Mouse (Mus musculus) hindbrain, embryonic 12.5 days (tissue): ENCODE results near the gene Rgs13. TPM values are rescaled to one million over a fixed set of nuclear protein-coding genes. Genes with fewer than 3 reads are reported as not detected.

Source experiments
- ATAC-seq: fragments of 200-750 bp; cut with Nextera tagmentation; 2 replicates; pipeline ENCODE4 v1.8.0; 2017; ENCODE audit warnings: moderate TSS enrichment; ENCODE audit not compliant: low FRiP score
- H3K27ac ChIP-seq: fragments of 300-500 bp; sonication (generic); 2 replicates; pipeline ENCODE4 v1.5.1; 2016; ENCODE audit warnings: mild to moderate bottlenecking
- H3K27me3 ChIP-seq: fragments of 300-500 bp; sonication (generic); 2 replicates; pipeline ENCODE4 v1.6.1; 2016; ENCODE audit warnings: mild to moderate bottlenecking
- H3K36me3 ChIP-seq: fragments of 300-500 bp; sonication (generic); 2 replicates; pipeline ENCODE4 v1.6.1; 2016; ENCODE audit warnings: mild to moderate bottlenecking
- H3K4me1 ChIP-seq: fragments of 300-500 bp; sonication (generic); 2 replicates; pipeline ENCODE4 v1.6.1; 2016
- H3K4me2 ChIP-seq: fragments of 300-500 bp; sonication (generic); replicated peaks from 2 replicates; pipeline ENCODE4 v1.6.1; 2016; ENCODE audit warnings: mild to moderate bottlenecking
- H3K4me3 ChIP-seq: fragments of 300-500 bp; sonication (generic); 2 replicates; pipeline ENCODE4 v1.5.1; 2016; ENCODE audit warnings: mild to moderate bottlenecking
- H3K9ac ChIP-seq: fragments of 300-500 bp; sonication (generic); 2 replicates; pipeline ENCODE4 v1.6.1; 2016; ENCODE audit warnings: mild to moderate bottlenecking, moderate library complexity
- H3K9me3 ChIP-seq: fragments of 300-500 bp; sonication (generic); replicated peaks from 2 replicates; pipeline ENCODE4 v1.6.1; 2016; ENCODE audit warnings: mild to moderate bottlenecking
- WGBS: fragments of 180-500 bp; shearing (Covaris S2); methylation state at CpG from one replicate; pipeline ENCODE4 v1.1.7; 2016; 5-methylcytosine and 5-hydroxymethylcytosine counted together
- polyA plus RNA-seq: library from polyadenylated mRNA; unstranded; fragments of >200 nt; fragmentation: Nextera tagmentation; extraction: Ambion mirVana; gene quantifications from 2 replicates; pipeline ENCODE4 v1.2.1, GENCODE M21; 2016

The Rgs13 gene
- polyA plus RNA-seq: 0.68 and 1.6 TPM in 2 replicates

DNA sequence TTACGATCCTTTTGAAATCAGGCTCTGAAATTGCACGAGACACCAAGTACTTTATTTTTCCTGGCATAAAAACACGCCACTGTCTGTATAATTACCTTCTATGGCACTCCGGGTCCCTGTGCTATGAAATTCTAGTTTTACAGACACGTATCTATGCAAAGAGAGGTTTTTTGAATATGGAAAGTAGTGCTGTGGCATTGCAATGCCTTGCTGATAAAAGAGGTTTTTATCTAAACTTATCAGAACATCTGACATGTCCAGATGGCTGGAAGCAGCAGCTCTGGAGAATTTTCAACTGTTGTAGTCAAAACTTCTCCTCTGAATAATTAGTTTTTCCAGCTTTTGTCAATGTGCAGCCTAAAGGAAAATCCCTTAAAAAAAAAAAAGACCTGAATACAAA lies at the start of gene Rgs13:
Gene Rgs13, minus strand, starts transcription at position 207 of the 400 bp plus-strand sequence.
- WGBS: 50% methylated on average over 5 of the region's 5 CpGs
- H3K27ac ChIP-seq: no peak within 1 kb of the TSS
- H3K4me2 ChIP-seq: no peak within 1 kb of the TSS
- no peaks in the 10 kb centered on the region for H3K9me3 ChIP-seq
- H3K9ac ChIP-seq: no peak within 1 kb of the TSS
- peaks cover 3% of the 10 kb centered on the region; the same call in 1 of the 2 replicates for H3K4me1 ChIP-seq
- no peaks in the 10 kb centered on the region for H3K36me3 ChIP-seq
- H3K4me3 ChIP-seq: no peak within 1 kb of the TSS
- H3K27me3 ChIP-seq: no peaks in the 10 kb centered on the region
- peak; percentile 35; the same call in 1 of the 2 replicates for ATAC-seq

GRCm38 (mm10) chr1:144215230-144215629 lies 38.1 kb upstream of the Rgs13 start:
- Histone ChIP-seq H3K27ac (no peak overlapping the region), H3K4me2 (no peak overlapping the region), H3K9me3 (no peaks in the 10 kb centered on the region), H3K9ac (no peak overlapping the region), H3K4me1 (no peaks in the 10 kb centered on the region), H3K27me3 (no peaks in the 10 kb centered on the region), H3K36me3 (no peaks in the 10 kb centered on the region), H3K4me3 (no peak overlapping the region)
- ATAC-seq: no peak

DNA sequence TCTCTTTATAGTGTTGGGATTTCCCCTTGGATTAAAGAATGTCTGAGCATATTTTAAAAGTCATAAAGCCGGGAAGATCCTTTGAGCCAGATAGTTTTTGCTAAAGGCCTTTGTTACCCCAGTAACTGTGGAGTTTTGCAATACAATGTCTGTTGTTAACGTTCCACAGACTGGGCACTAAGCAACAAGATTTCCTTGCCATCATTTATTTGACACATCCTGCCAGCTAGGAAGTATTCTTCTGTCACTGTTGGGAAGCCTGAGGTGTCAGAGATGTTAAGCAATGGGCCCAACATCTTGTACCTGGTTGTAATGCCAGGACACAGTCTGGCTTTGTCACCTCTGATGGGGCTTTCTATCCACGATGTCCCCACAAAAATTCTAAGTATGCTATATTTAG lies 33.7 kb upstream of the Rgs13 start:
- H3K27me3 ChIP-seq: no peaks in the 10 kb centered on the region
- no peak overlapping the region for H3K4me3 ChIP-seq
- H3K9me3 ChIP-seq: no peaks in the 10 kb centered on the region
- no peak for ATAC-seq
- WGBS: 56% methylated on average over 3 of the region's 3 CpGs
- H3K4me1 ChIP-seq: no peaks in the 10 kb centered on the region
- H3K27ac ChIP-seq: no peak overlapping the region
- H3K4me2 ChIP-seq: no peak overlapping the region
- H3K9ac ChIP-seq: no peak overlapping the region
- no peaks in the 10 kb centered on the region for H3K36me3 ChIP-seq

- H3K9me3 ChIP-seq: no peaks in the 10 kb centered on the region
- no peak overlapping the region for H3K27ac ChIP-seq
- ATAC-seq: no peak
- no peaks in the 10 kb centered on the region for H3K4me1 ChIP-seq
- H3K36me3 ChIP-seq: no peaks in the 10 kb centered on the region
- H3K9ac ChIP-seq: no peak overlapping the region
- no peak overlapping the region for H3K4me3 ChIP-seq
- H3K27me3 ChIP-seq: no peaks in the 10 kb centered on the region
- 72% methylated on average over 7 of the region's 7 CpGs for WGBS
- no peak overlapping the region for H3K4me2 ChIP-seq
Measured at GRCm38 (mm10) chr1:144206281-144207061, 29.3 kb upstream of the Rgs13 start.

DNA sequence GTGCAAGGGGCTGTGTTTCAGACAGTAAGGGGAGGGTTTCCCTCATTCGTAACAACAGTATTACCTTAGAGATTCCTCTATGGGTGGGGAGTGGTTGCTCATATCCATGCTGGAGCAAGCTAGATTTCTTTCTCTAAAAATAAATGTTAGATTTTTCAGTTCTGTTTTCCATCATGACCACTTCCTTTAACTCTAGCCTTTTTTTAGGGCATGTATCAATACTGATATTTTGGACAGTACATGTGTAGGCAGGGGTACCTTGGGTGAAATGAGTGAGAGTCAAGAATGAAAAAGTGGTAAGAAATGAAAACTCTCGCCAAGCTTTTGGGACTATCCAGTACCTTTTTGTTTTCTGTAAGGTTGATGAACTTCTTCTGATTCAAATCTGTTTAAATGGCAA lies 27.6 kb upstream of the Rgs13 start:
- no peaks in the 10 kb centered on the region for H3K4me1 ChIP-seq

DNA sequence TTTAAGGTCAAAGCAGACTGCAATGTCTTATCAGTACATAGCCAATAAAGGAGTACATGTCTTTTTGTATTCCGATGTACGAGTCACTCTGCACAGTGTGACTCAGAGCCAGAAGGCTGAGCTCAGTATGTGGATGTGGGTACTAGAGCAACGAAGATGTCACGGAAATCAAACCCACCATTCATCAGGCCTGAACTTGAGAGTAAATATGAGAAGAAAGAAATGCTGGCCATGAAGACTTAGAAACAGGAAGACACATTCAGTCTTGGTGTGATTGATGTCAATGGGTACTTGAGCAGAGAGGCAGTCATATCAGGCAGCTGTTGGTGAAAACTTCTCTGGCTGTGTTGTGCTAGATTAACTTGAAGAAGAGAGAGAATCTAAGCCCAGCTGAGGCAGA lies 25.8 kb upstream of the Rgs13 start:
- no peak overlapping the region for H3K9ac ChIP-seq
- 87% methylated on average over 4 of the region's 4 CpGs for WGBS
- no peak overlapping the region for H3K4me2 ChIP-seq

More for the DNA sequence above, 27.6 kb upstream of the Rgs13 start:
- no peak overlapping the region for H3K4me3 ChIP-seq
- H3K4me2 ChIP-seq: no peak overlapping the region
- H3K9ac ChIP-seq: no peak overlapping the region
- no peaks in the 10 kb centered on the region for H3K27me3 ChIP-seq
- H3K36me3 ChIP-seq: no peaks in the 10 kb centered on the region
- no peak overlapping the region for H3K27ac ChIP-seq
- ATAC-seq: no peak
- no peaks in the 10 kb centered on the region for H3K9me3 ChIP-seq
- 85% methylated on average over 2 of the region's 2 CpGs for WGBS

GRCm38 (mm10) chr1:144200496-144200895 lies 23.3 kb upstream of the Rgs13 start:
- Histone ChIP-seq H3K4me3 (no peak overlapping the region), H3K4me2 (no peak overlapping the region), H3K27ac (no peak overlapping the region), H3K27me3 (no peaks in the 10 kb centered on the region), H3K9ac (no peak overlapping the region), H3K9me3 (no peaks in the 10 kb centered on the region), H3K36me3 (no peaks in the 10 kb centered on the region), H3K4me1 (no peaks in the 10 kb centered on the region)
- WGBS: 83% methylated on average over 2 of the region's 2 CpGs
- ATAC-seq: no peak

More for the DNA sequence above, 25.8 kb upstream of the Rgs13 start:
- Histone ChIP-seq H3K27ac (no peak overlapping the region), H3K9me3 (no peaks in the 10 kb centered on the region), H3K36me3 (no peaks in the 10 kb centered on the region), H3K4me1 (no peaks in the 10 kb centered on the region), H3K27me3 (no peaks in the 10 kb centered on the region), H3K4me3 (no peak overlapping the region)
- no peak for ATAC-seq

DNA sequence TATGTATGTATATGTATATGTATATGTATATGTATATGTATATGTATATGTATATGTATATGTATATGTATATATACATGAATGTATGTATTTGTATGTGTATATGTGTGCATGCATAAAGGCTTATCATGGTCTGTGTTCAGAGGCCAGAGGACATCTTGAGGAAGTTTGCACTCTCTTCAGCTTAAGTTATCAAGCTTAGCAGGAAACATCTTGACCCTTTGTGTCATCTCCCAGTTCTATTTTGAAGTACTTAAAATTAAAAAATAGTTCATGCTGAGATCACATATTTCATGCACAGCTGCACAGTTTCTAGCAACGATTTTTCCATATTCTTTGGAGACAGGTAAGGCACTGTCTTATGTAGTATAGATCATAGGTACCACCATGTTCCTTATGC lies 22.4 kb upstream of the Rgs13 start:
- Histone ChIP-seq H3K4me2 (no peak overlapping the region), H3K9me3 (no peaks in the 10 kb centered on the region), H3K4me3 (no peak overlapping the region), H3K9ac (no peak overlapping the region), H3K27ac (no peak overlapping the region), H3K4me1 (no peaks in the 10 kb centered on the region), H3K27me3 (no peaks in the 10 kb centered on the region), H3K36me3 (no peaks in the 10 kb centered on the region)
- ATAC-seq: no peak
- WGBS: 68% methylated on average over 1 of the region's 1 CpGs

- ATAC-seq: no peak
- H3K9ac ChIP-seq: no peak overlapping the region
- H3K27me3 ChIP-seq: no peaks in the 10 kb centered on the region
- no peak overlapping the region for H3K27ac ChIP-seq
- no peak overlapping the region for H3K4me3 ChIP-seq
- no peaks in the 10 kb centered on the region for H3K36me3 ChIP-seq
- H3K9me3 ChIP-seq: no peaks in the 10 kb centered on the region
- H3K4me1 ChIP-seq: no peaks in the 10 kb centered on the region
- H3K4me2 ChIP-seq: no peak overlapping the region
- 29% methylated on average over 3 of the region's 3 CpGs for WGBS
Measured at GRCm38 (mm10) chr1:144197684-144198083, 20.5 kb upstream of the Rgs13 start.

GRCm38 (mm10) chr1:144186655-144187396 lies 9.7 kb upstream of the Rgs13 start:
- Histone ChIP-seq H3K4me2 (no peak overlapping the region), H3K4me1 (no peaks in the 10 kb centered on the region), H3K9me3 (no peaks in the 10 kb centered on the region), H3K36me3 (no peaks in the 10 kb centered on the region), H3K27ac (no peak overlapping the region), H3K4me3 (no peak overlapping the region), H3K27me3 (no peaks in the 10 kb centered on the region), H3K9ac (no peak overlapping the region)
- WGBS: 66% methylated on average over 7 of the region's 7 CpGs
- ATAC-seq: no peak

DNA sequence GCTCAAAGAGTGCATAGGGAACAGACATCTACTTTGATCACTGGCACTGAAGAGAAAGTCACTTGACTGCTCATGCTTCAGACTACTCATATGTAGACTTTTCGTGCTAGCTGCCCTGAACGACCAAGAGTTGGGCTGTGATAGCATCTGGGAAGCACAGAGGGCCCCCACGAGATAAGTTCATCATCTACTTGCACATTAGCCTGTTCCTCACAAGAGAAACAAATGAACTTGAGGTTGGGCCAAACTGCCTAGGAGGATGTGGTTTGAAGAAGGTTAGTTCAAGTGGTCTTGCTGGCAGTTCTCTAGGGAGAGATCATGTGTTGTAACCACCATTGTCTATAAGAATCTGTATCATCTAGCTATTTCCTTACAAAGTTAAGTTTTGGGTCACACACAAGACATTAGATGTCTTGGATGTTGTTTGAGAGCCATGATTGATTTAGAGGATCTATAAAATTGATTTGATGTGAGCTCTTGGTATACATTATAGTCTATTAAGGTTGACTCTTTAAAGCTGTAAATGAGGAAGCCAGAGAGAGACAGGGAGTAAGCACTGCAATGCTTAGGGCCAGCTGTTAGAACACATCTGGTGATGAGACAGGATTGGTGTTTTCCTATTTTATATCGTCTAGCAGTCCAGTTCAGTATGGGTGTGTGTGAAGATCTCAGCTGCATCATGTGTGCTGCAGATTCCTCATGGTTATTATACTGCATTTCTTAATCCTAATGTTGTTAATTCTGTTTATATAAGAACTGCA lies 8.0 kb upstream of the Rgs13 start:
- no peak overlapping the region for H3K4me3 ChIP-seq
- H3K27me3 ChIP-seq: no peaks in the 10 kb centered on the region
- H3K36me3 ChIP-seq: no peaks in the 10 kb centered on the region
- no peak for ATAC-seq
- no peaks in the 10 kb centered on the region for H3K9me3 ChIP-seq
- 81% methylated on average over 4 of the region's 4 CpGs for WGBS
- no peak overlapping the region for H3K4me2 ChIP-seq
- H3K9ac ChIP-seq: no peak overlapping the region
- H3K27ac ChIP-seq: no peak overlapping the region
- no peaks in the 10 kb centered on the region for H3K4me1 ChIP-seq

- H3K27me3 ChIP-seq: no peaks in the 10 kb centered on the region
- no peak for ATAC-seq
- no peak overlapping the region for H3K9ac ChIP-seq
- no peaks in the 10 kb centered on the region for H3K4me1 ChIP-seq
- H3K9me3 ChIP-seq: no peaks in the 10 kb centered on the region
- H3K36me3 ChIP-seq: no peaks in the 10 kb centered on the region
- H3K4me3 ChIP-seq: no peak overlapping the region
- no peak overlapping the region for H3K27ac ChIP-seq
- no peak overlapping the region for H3K4me2 ChIP-seq
Measured at GRCm38 (mm10) chr1:144183622-144184021, 6.5 kb upstream of the Rgs13 start.
